Mouse (Mus musculus) hindbrain, embryonic 16.5 days (tissue): Measurements from ENCODE around the gene Sympk. TPM values are rescaled to one million over a fixed set of nuclear protein-coding genes. Genes with fewer than 3 reads are reported as not detected.

Experiments used
- ATAC-seq: fragments of 200-750 bp; cut with Nextera tagmentation; 2 replicates; pipeline ENCODE4 v1.8.0; 2017; ENCODE audit warnings: moderate TSS enrichment, moderate library complexity
- H3K27ac ChIP-seq: fragments of 300-500 bp; sonication (generic); 2 replicates; pipeline ENCODE4 v1.5.1; 2014; ENCODE audit warnings: low read depth, mild to moderate bottlenecking, control low read depth, low read length, moderate library complexity
- H3K27me3 ChIP-seq: fragments of 300-500 bp; sonication (generic); replicated peaks from 2 replicates; pipeline ENCODE4 v1.6.1; 2014; ENCODE audit warnings: low read length; ENCODE audit not compliant: control insufficient read depth, insufficient read depth
- H3K36me3 ChIP-seq: fragments of 300-500 bp; sonication (generic); 2 replicates; pipeline ENCODE4 v1.6.1; 2014; ENCODE audit warnings: mild to moderate bottlenecking, low read length, moderate library complexity, mixed read lengths; ENCODE audit not compliant: control insufficient read depth, insufficient read depth
- H3K4me1 ChIP-seq: fragments of 300-500 bp; sonication (generic); 2 replicates; pipeline ENCODE4 v1.6.1; 2014; ENCODE audit warnings: low read depth, low read length; ENCODE audit not compliant: control insufficient read depth, insufficient read depth
- H3K4me2 ChIP-seq: fragments of 300-500 bp; sonication (generic); 2 replicates; pipeline ENCODE4 v1.6.1; 2014; ENCODE audit warnings: mild to moderate bottlenecking, low read length, control low read depth, moderate library complexity
- H3K4me3 ChIP-seq: fragments of 300-500 bp; sonication (generic); 2 replicates; pipeline ENCODE4 v1.5.1; 2014; ENCODE audit warnings: mild to moderate bottlenecking, low read length, control low read depth, moderate library complexity
- H3K9ac ChIP-seq: fragments of 300-500 bp; sonication (generic); 2 replicates; pipeline ENCODE4 v1.6.1; 2014; ENCODE audit warnings: low read depth, mild to moderate bottlenecking, control low read depth, low read length, moderate library complexity
- H3K9me3 ChIP-seq: fragments of 300-500 bp; sonication (generic); 2 replicates; pipeline ENCODE4 v1.6.1; 2014; ENCODE audit warnings: mild to moderate bottlenecking, low read length, moderate library complexity; ENCODE audit not compliant: control insufficient read depth
- WGBS: fragments of 180-500 bp; shearing (Covaris S2); extraction: QIAGEN DNeasy Blood & Tissue Kit; methylation state at CpG from one replicate; pipeline ENCODE4 v1.1.7; 2014; 5-methylcytosine and 5-hydroxymethylcytosine counted together
- polyA plus RNA-seq: library from polyadenylated mRNA; unstranded; fragments of >200 nt; fragmentation: Nextera tagmentation; extraction: Ambion mirVana; gene quantifications from 2 replicates; pipeline ENCODE4 v1.2.1, GENCODE M21; 2015

Sympk gene
- 24.1 and 27.5 TPM in 2 replicates for polyA plus RNA-seq

GRCm38 (mm10) chr7:19024096-19024506 is at the start of gene Sympk:
Sympk (plus strand) TSS chr7:19024377.
- Histone ChIP-seq H3K4me3 (peak within 1 kb of the TSS; percentile 92), H3K27me3 (peaks cover 20% of the 10 kb centered on the region), H3K4me2 (peak within 1 kb of the TSS; percentile 93), H3K36me3 (peaks cover 6% of the 10 kb centered on the region; the same call in 1 of the 2 replicates), H3K27ac (peak within 1 kb of the TSS; percentile 75; the same call in 1 of the 2 replicates), H3K9me3 (no peaks in the 10 kb centered on the region), H3K4me1 (peaks cover 13% of the 10 kb centered on the region), H3K9ac (peak within 1 kb of the TSS; percentile 88)
- peak; percentile 96 for ATAC-seq
- 0% methylated on average over 33 of the region's 50 CpGs for WGBS

- ATAC-seq, result no peak
- Histone ChIP-seq H3K9me3 (no peaks in the 10 kb centered on the region), H3K27ac (no peak overlapping the region), H3K4me1 (no peaks in the 10 kb centered on the region), H3K4me2 (no peak overlapping the region), H3K27me3 (no peaks in the 10 kb centered on the region), H3K36me3 (no peaks in the 10 kb centered on the region), H3K4me3 (no peak overlapping the region), H3K9ac (no peak overlapping the region)
- WGBS, result 81% methylated on average over 9 of the region's 9 CpGs
Measured at GRCm38 (mm10) chr7:18978381-18978780, 45.8 kb upstream of the Sympk start.

- 88% methylated on average over 2 of the region's 2 CpGs for WGBS
- H3K9ac ChIP-seq, result no peak overlapping the region
- peaks cover 4% of the 10 kb centered on the region; the same call in 1 of the 2 replicates for H3K4me1 ChIP-seq
- ATAC-seq, result no peak
- no peak overlapping the region for H3K27ac ChIP-seq
- H3K36me3 ChIP-seq, result no peaks in the 10 kb centered on the region
- H3K4me3 ChIP-seq, result no peak overlapping the region
- no peaks in the 10 kb centered on the region for H3K9me3 ChIP-seq
- H3K4me2 ChIP-seq, result no peak overlapping the region
- no peaks in the 10 kb centered on the region for H3K27me3 ChIP-seq
Measured at GRCm38 (mm10) chr7:18986503-18986902, 37.7 kb upstream of the Sympk start.

- H3K4me2 ChIP-seq, result no peak within 1 kb of the TSS
- no peaks in the 10 kb centered on the region for H3K27me3 ChIP-seq
- H3K9ac ChIP-seq, result no peak within 1 kb of the TSS
- peaks cover 7% of the 10 kb centered on the region; the same call in 1 of the 2 replicates for H3K4me1 ChIP-seq
- no peaks in the 10 kb centered on the region for H3K36me3 ChIP-seq
- ATAC-seq, result no peak
- 67% methylated on average over 2 of the region's 2 CpGs for WGBS
- no peak within 1 kb of the TSS for H3K27ac ChIP-seq
- no peak within 1 kb of the TSS for H3K4me3 ChIP-seq
- no peaks in the 10 kb centered on the region for H3K9me3 ChIP-seq
Measured at GRCm38 (mm10) chr7:18987100-18987499, 37.1 kb upstream of the Sympk start, which contains the start of gene Nanos2. Nanos2 (plus strand) TSS chr7:18987400.

GRCm38 (mm10) chr7:18987747-18988146 is 36.4 kb upstream of the Sympk start:
- no peaks in the 10 kb centered on the region for H3K36me3 ChIP-seq
- peaks cover 9% of the 10 kb centered on the region for H3K4me1 ChIP-seq
- H3K9ac ChIP-seq, result no peak overlapping the region
- no peaks in the 10 kb centered on the region for H3K27me3 ChIP-seq
- H3K4me3 ChIP-seq, result no peak overlapping the region
- no peak overlapping the region for H3K27ac ChIP-seq
- no peak for ATAC-seq
- no peaks in the 10 kb centered on the region for H3K9me3 ChIP-seq
- 68% methylated on average over 13 of the region's 13 CpGs for WGBS
- H3K4me2 ChIP-seq, result no peak overlapping the region

- Histone ChIP-seq H3K4me1 (peaks cover 20% of the 10 kb centered on the region), H3K9me3 (no peaks in the 10 kb centered on the region), H3K4me3 (no peak overlapping the region), H3K36me3 (no peaks in the 10 kb centered on the region; the same call in 1 of the 2 replicates), H3K27me3 (no peaks in the 10 kb centered on the region), H3K27ac (no peak overlapping the region), H3K4me2 (no peak overlapping the region), H3K9ac (no peak overlapping the region)
- no peak for ATAC-seq
- 73% methylated on average over 6 of the region's 6 CpGs for WGBS
Measured at GRCm38 (mm10) chr7:18988780-18989179, 35.4 kb upstream of the Sympk start.

GRCm38 (mm10) chr7:18989995-18990394 is 34.2 kb upstream of the Sympk start:
- Histone ChIP-seq H3K4me1 (peaks cover 21% of the 10 kb centered on the region), H3K9me3 (no peaks in the 10 kb centered on the region), H3K27me3 (no peaks in the 10 kb centered on the region), H3K27ac (peak overlapping the region; percentile 92), H3K4me2 (peak overlapping the region; percentile 69), H3K4me3 (peak overlapping the region; percentile 69), H3K36me3 (no peaks in the 10 kb centered on the region; the same call in 1 of the 2 replicates), H3K9ac (peak overlapping the region; percentile 57)
- no peak for ATAC-seq
- 4% methylated on average over 5 of the region's 5 CpGs for WGBS

GRCm38 (mm10) chr7:18990601-18991295 is 33.4 kb upstream of the Sympk start, which contains the start of gene Mypop:
Mypop (plus strand) TSS chr7:18991245.
- peak within 1 kb of the TSS; percentile 69 for H3K4me3 ChIP-seq
- peak within 1 kb of the TSS; percentile 82 for H3K9ac ChIP-seq
- no peaks in the 10 kb centered on the region for H3K27me3 ChIP-seq
- peak within 1 kb of the TSS; percentile 69 for H3K4me2 ChIP-seq
- peaks cover 23% of the 10 kb centered on the region for H3K4me1 ChIP-seq
- peak within 1 kb of the TSS; percentile 92 for H3K27ac ChIP-seq
- WGBS, result under 1% methylated on average over 37 of the region's 37 CpGs
- no peaks in the 10 kb centered on the region for H3K9me3 ChIP-seq
- no peaks in the 10 kb centered on the region; the same call in 1 of the 2 replicates for H3K36me3 ChIP-seq
- ATAC-seq, result peak; percentile 94

- peak overlapping the region; percentile 69 for H3K4me2 ChIP-seq
- peaks cover 4% of the 10 kb centered on the region; the same call in 1 of the 2 replicates for H3K36me3 ChIP-seq
- H3K27me3 ChIP-seq, result no peaks in the 10 kb centered on the region
- WGBS, result under 1% methylated on average over 57 of the region's 59 CpGs
- H3K27ac ChIP-seq, result peak overlapping the region; percentile 77
- H3K9ac ChIP-seq, result peak overlapping the region; percentile 82
- H3K4me1 ChIP-seq, result peaks cover 23% of the 10 kb centered on the region
- H3K9me3 ChIP-seq, result no peaks in the 10 kb centered on the region
- peak; percentile 9 for ATAC-seq
- peak overlapping the region; percentile 69 for H3K4me3 ChIP-seq
Measured at GRCm38 (mm10) chr7:18991660-18992293, 32.4 kb upstream of the Sympk start.
